Comparison of ENCODE assay signal across 1 mouse cellular context in the genomic region with DNA sequence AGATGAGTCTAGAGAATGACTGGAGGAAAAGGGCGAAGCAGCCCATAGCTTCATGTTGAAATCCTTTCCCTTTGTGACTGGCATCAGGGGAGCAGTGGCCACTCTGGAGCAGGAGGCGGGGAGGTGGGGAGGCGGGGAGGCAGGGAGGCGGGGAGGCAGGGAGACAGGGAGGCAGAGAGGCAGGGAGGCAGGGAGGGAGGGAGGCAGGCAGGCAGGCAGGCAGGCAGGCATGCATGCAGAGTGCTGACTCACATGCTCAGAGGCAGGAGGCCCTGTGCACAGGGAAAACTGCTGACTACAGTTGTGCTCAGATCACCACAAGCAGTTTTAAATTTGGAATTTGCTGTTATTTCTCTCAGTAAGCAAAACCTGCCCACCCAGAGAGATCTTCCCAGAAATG.
TF ChIP-seq lines count a peak whose summit lies in the region.

No protein-coding gene starts in this region.

TF ChIP-seq in ES-E14, 5 proteins besides CTCF, POLR2A, EP300 and RAD21:
- peak; percentile 72; the same call in 1 of the 2 replicates for TF ChIP-seq MAFK (IDR thresholded peaks at IDR 0.05; ENCODE audit: insufficient read depth, low read depth, low read length)
- TF ChIP-seq ZNF384 (IDR thresholded peaks at IDR 0.05; ENCODE audit: low read depth, low read length) = no peak
